Mouse (Mus musculus) gastrocnemius, adult 2 months (tissue): ENCODE measurements around the gene Nfe2l1. TPM values are rescaled to one million over a fixed set of nuclear protein-coding genes. Genes with fewer than 3 reads are reported as not detected.
"Not testable (repeated sequence)": the region's sequence is repeated elsewhere in the genome, so short reads cannot be mapped to it uniquely, and the experiment has no call there.

ENCODE experiments used
- DNase-seq: peaks from one replicate; pipeline ENCODE4 v3.0.0; 2022
- H3K27ac ChIP-seq: fragments of 200-600 bp; 2 replicates; pipeline ENCODE4 v1.8.1; 2022; ENCODE audit warnings: mild to moderate bottlenecking
- H3K4me3 ChIP-seq: fragments of 200-600 bp; 2 replicates; pipeline ENCODE4 v1.8.1; 2022; ENCODE audit warnings: mild to moderate bottlenecking, moderate library complexity
- CTCF ChIP-seq: fragments of 200-600 bp; IDR thresholded peaks from 2 replicates; pipeline ENCODE4 v1.8.1; 2022; ENCODE audit warnings: antibody characterized with exemption, mild to moderate bottlenecking, moderate library complexity
- intact Hi-C: fragments of 180-260 bp; cut with DNase I; formaldehyde crosslinking; loops from one replicate; pipeline ENCODE4 v1.15.1; 2025
- total RNA-seq, 2 experiments: library from RNA; stranded (reverse); gene quantifications; 2 replicates each; pipeline ENCODE4 v1.2.3; 2021

Gene Nfe2l1
- total RNA-seq, 2 experiments from 2014 or later = 395 to 484 TPM

- H3K4me3 ChIP-seq = peak overlapping the region; percentile 94
- intact Hi-C loops = loop anchor here (5.0 kb wide), 1 partner anchor 37 kb away; the partner anchor contains the start of gene Cbx1
- DNase-seq = peak; percentile 94
- peak overlapping the region; percentile 99 for H3K27ac ChIP-seq
- no peak for TF ChIP-seq CTCF
Observed at GRCm38 (mm10) chr11:96823880-96824782, 5.6 kb downstream of the Nfe2l1 start.

- DNase-seq = peak; percentile 48
- H3K27ac ChIP-seq = peak overlapping the region; percentile 99
- TF ChIP-seq CTCF = no peak
Observed at GRCm38 (mm10) chr11:96823471-96823837, 6.3 kb downstream of the Nfe2l1 start.

GRCm38 (mm10) chr11:96822675-96823470 lies 6.9 kb downstream of the Nfe2l1 start:
- DNase-seq = peak; percentile 43
- no peak for TF ChIP-seq CTCF
- intact Hi-C loops = loop anchor here (5.0 kb wide), 1 partner anchor 36 kb away; the partner anchor contains the start of gene Cbx1
- Histone ChIP-seq H3K27ac (peak overlapping the region; percentile 99), H3K4me3 (peak overlapping the region; percentile 94)

More at GRCm38 (mm10) chr11:96823471-96823837, 6.3 kb downstream of the Nfe2l1 start:
- intact Hi-C loops = loop anchor here (5.0 kb wide), 1 partner anchor 36 kb away; the partner anchor contains the start of gene Cbx1
- H3K4me3 ChIP-seq = peak overlapping the region; percentile 94

DNA sequence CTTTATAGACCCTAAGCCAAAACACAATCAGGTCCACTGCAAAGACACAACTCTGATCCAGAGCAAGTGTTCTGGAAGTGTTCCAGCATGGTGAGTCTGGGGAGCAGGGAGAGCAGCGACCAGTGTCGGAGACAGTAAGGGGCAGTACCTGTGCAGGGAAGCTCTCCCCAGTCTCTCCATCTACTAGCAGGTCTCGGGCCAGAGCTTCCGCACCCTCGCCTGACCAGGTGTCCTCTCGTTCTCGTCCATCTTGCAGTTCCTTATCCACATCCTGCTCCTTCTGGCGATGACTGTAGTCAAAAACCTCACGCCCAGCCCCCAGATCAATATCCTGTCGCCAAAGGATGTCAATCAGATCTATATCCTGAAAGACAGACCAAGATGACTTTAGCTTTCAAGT lies 7.8 kb downstream of the Nfe2l1 start:
- intact Hi-C loops = loop anchor here (5.0 kb wide), 1 partner anchor 35 kb away; the partner anchor contains the start of gene Cbx1
- no peak for DNase-seq
- Histone ChIP-seq H3K4me3 (peak overlapping the region; percentile 94; the same call in 1 of the 2 replicates), H3K27ac (peak overlapping the region; percentile 99; the same call in 1 of the 2 replicates)
- TF ChIP-seq CTCF = no peak

DNA sequence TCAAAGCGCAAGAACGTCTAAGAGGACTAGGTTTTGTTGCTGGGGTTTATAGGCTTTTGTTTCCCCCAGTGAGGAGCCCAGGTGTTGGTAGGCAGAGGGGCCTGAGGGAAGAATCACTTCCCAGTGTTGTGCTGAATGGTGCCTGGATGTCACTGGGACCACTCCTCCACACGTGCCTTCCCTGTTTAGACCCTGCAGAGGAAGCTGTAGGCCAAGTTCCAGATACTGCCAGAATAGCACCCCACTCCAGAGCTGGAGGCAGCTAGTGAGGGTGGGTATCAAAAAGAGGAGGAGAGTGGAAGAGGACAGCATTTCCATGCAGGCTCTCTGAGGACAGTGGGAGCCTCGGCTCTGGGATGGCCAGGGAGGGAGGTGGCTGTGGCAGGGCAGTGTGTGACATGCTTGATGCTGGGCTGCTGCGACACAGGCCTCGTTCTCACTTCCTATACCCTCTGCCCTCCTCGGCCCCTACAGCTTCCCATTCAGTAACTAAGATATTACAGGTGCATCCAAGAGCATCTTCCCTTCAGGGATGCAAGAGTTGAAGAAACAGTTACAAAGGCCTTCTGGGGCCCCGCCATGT lies 11.5 kb downstream of the Nfe2l1 start:
- H3K27ac ChIP-seq = no peak overlapping the region
- intact Hi-C loops = no loop called here
- DNase-seq = no peak
- no peak for TF ChIP-seq CTCF
- H3K4me3 ChIP-seq = no peak overlapping the region

GRCm38 (mm10) chr11:96816979-96817378 lies 12.8 kb downstream of the Nfe2l1 start:
- Histone ChIP-seq H3K27ac (no peak overlapping the region), H3K4me3 (no peak overlapping the region)
- intact Hi-C loops = no loop called here
- no peak for DNase-seq
- no peak for TF ChIP-seq CTCF

- TF ChIP-seq CTCF = no peak
- no peak overlapping the region for H3K4me3 ChIP-seq
- H3K27ac ChIP-seq = no peak overlapping the region
- intact Hi-C loops = no loop called here
- DNase-seq = no peak
Observed at GRCm38 (mm10) chr11:96816494-96816893, 13.3 kb downstream of the Nfe2l1 start.

- TF ChIP-seq CTCF = no peak
- DNase-seq = no peak
- intact Hi-C loops = no loop called here
- Histone ChIP-seq H3K27ac (no peak overlapping the region), H3K4me3 (no peak overlapping the region)
Observed at GRCm38 (mm10) chr11:96815895-96816294, 13.9 kb downstream of the Nfe2l1 start.

DNA sequence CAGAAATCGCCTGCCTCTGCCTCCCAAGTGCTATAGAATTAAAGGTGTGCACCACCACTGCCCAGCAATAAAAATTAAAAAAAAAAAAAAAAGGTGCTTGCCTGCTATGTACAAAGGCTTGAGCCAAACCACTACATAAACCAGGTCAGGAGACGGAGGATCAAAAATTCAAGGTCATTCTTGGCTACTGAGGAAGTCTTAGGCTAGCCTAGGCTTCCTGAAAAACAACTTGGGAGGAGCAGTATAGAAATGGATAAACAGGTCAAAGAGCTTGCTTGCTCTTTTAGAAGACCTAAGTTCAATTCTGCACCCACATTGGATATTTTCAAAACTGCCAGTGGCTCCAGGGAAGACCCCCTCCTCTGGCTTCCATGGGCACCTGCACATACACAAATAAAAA lies 15.3 kb downstream of the Nfe2l1 start:
- H3K4me3 ChIP-seq = no peak overlapping the region
- H3K27ac ChIP-seq = no peak overlapping the region
- intact Hi-C loops = no loop called here
- no peak for TF ChIP-seq CTCF
- no peak for DNase-seq

- Histone ChIP-seq H3K4me3 (no peak overlapping the region), H3K27ac (no peak overlapping the region)
- TF ChIP-seq CTCF = no peak
- DNase-seq = no peak
- intact Hi-C loops = no loop called here
Observed at GRCm38 (mm10) chr11:96813920-96814319, 15.8 kb downstream of the Nfe2l1 start.

DNA sequence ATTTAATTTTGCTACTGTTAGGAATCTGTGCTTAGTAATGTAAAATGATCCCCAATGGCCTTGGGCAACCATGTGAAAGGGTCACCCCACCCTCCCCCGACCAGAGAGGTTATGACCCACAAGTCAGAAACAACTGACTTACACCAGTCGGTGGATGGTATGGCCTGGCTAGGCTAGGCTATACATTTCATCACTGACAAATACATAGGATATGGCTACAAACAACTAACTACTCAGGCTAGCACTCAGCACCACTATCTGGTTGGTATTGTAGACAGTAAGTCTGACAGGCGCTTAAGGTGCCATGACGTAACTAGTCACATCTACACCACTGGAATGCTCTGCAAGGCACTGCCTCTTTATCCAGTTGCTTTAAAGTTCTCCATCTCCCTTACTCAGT lies 16.3 kb downstream of the Nfe2l1 start:
- Histone ChIP-seq H3K27ac (no peak overlapping the region), H3K4me3 (no peak overlapping the region)
- DNase-seq = no peak
- TF ChIP-seq CTCF = no peak
- intact Hi-C loops = no loop called here

GRCm38 (mm10) chr11:96811188-96811587 lies 18.6 kb downstream of the Nfe2l1 start:
- H3K4me3 ChIP-seq, DNase-seq, intact Hi-C loops, H3K27ac ChIP-seq: not testable (repeated sequence)
